Mouse (Mus musculus) heart, adult 11 months (tissue): ENCODE measurements around the gene Snx1.

Experiments
- DNase-seq: peaks from one replicate; pipeline ENCODE4 v3.0.0; 2022

Gene Snx1

DNA sequence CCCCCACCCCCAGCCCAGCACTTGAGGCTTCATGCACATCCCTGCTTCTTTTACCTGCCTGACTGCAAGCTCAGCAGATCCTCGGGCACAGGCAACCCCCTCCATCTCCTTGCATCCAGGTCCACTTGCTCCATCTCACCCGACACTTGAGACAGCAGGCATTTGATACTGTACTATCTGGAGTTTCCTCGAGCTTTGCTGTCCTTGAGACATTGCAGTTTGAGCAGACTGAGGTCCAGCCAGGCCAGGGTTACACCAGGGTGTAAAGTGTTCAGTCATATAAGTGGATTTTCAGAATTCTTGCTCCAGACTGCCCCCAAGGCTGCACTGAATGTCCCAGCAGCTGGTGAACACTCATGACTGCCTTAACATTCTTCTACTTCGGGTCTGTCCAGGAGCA lies 84.1 kb downstream of the Snx1 start:
- DNase-seq, result peak; percentile 86

DNA sequence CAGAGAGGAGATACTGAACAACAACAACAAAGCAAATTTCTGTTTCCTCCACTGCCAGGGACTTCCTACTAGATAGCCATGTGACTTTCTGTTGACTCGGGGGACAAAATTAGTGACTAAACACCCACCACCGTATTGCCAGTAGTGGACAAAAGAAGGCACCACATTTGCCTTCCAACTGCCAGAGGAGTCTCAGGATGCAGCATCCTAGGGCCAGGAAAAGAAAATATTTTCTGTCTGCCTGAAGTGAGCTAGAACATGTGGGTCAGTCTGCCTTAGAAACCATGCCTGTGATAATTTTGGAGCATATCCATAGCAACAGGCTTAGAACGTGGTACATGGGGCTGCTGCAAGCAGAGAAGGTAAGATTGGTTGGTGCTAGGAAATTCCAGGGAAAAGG lies 85.6 kb downstream of the Snx1 start:
- peak; percentile 59 for DNase-seq

DNA sequence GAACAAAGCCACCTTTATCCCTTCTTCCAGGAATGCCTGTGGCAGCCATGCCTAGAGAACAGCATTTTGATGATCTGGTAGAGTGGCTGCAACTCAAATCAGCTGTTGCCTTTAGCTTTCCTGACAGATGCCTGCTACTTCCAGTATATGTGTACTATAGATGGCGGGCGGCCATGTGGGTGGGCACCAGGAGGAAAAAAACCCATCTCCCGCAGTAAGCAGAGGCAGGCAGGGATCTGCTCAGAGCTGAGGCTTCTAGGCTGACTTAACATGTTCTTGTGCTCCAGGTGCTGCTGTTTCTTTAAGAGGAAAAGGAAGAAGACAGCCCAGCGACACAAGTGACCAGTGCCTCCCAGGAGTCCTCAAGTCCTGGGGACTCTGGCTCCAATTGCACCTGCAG lies 87.1 kb downstream of the Snx1 start:
- peak; percentile 48 for DNase-seq

DNA sequence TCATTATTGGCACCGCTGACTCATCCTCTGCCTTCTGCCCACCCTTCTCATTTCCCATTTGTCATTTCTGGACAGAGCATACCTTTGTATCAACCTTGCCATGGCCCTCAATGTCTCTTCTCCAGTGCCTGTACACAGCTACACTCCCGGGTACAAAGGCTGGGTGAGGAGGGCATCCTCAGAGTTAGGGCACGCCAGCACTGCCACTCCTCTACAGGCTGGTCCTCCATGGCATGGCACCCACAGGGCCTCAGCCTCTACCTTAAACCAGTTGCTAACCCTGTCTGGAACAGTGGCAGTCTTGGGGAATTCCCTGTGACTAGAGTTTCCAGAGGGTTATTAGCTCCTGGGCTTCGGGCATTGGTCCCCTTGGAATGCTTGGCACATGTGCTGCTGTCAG lies 87.8 kb downstream of the Snx1 start:
- DNase-seq, result peak; percentile 83
